Mouse (Mus musculus) myocyte (in vitro differentiated cells): ENCODE measurements around the gene Rhno1.

ENCODE experiments used
- E2F4 ChIP-seq: IDR thresholded peaks from one replicate; pipeline ENCODE4 v1.6.1; 2011; ENCODE audit warnings: mild to moderate bottlenecking, control low read depth, moderate library complexity; ENCODE audit not compliant: insufficient read depth
- POLR2A ChIP-seq: IDR thresholded peaks from one replicate; pipeline ENCODE4 v1.6.1; 2011; ENCODE audit warnings: low read depth, mild to moderate bottlenecking, control low read depth, moderate library complexity; ENCODE audit not compliant: insufficient read length
- TCF12 ChIP-seq: IDR thresholded peaks from one replicate; pipeline ENCODE4 v1.6.1; 2011; ENCODE audit warnings: mild to moderate bottlenecking, control low read depth; ENCODE audit not compliant: poor library complexity, insufficient read depth, severe bottlenecking
- USF1 ChIP-seq: IDR thresholded peaks from one replicate; pipeline ENCODE4 v1.6.1; 2011; ENCODE audit warnings: low read depth, mild to moderate bottlenecking, control low read depth, moderate library complexity

GRCm38 (mm10) chr6:128338876-128339275, 23.8 kb downstream of the Rhno1 start:
- TF ChIP-seq USF1 (no peak), POLR2A (no peak), E2F4 (no peak), TCF12 (no peak)
